Mouse (Mus musculus) limb, embryonic 12.5 days (tissue): Measurements from ENCODE around the gene Dok3. TPM values are rescaled to one million over a fixed set of nuclear protein-coding genes. Genes with fewer than 3 reads are reported as not detected.
A peak's percentile ranks its signal among the peaks of the same experiment; 100 is the strongest.

ENCODE experiments used
- ATAC-seq: fragments of 200-750 bp; cut with Nextera tagmentation; 2 replicates; pipeline ENCODE4 v1.8.0; 2017; ENCODE audit warnings: low read depth, moderate TSS enrichment; ENCODE audit not compliant: insufficient number of reproducible peaks, insufficient read depth, low FRiP score, low TSS enrichment
- H3K27ac ChIP-seq: fragments of 300-500 bp; sonication (generic); 2 replicates; pipeline ENCODE4 v1.5.1; 2016; ENCODE audit warnings: mild to moderate bottlenecking, moderate library complexity
- H3K27me3 ChIP-seq: fragments of 300-500 bp; sonication (generic); 2 replicates; pipeline ENCODE4 v1.6.1; 2016; ENCODE audit warnings: mild to moderate bottlenecking, moderate library complexity
- H3K36me3 ChIP-seq: fragments of 300-500 bp; sonication (generic); 2 replicates; pipeline ENCODE4 v1.6.1; 2016; ENCODE audit warnings: mild to moderate bottlenecking, moderate library complexity
- H3K4me1 ChIP-seq: fragments of 300-500 bp; sonication (generic); replicated peaks from 2 replicates; pipeline ENCODE4 v1.6.1; 2016
- H3K4me2 ChIP-seq: fragments of 300-500 bp; sonication (generic); 2 replicates; pipeline ENCODE4 v1.6.1; 2016; ENCODE audit warnings: mild to moderate bottlenecking, moderate library complexity
- H3K4me3 ChIP-seq: fragments of 300-500 bp; sonication (generic); replicated peaks from 2 replicates; pipeline ENCODE4 v1.5.1; 2016; ENCODE audit warnings: mild to moderate bottlenecking
- H3K9ac ChIP-seq: fragments of 300-500 bp; sonication (generic); replicated peaks from 2 replicates; pipeline ENCODE4 v1.6.1; 2016; ENCODE audit warnings: mild to moderate bottlenecking, moderate library complexity
- H3K9me3 ChIP-seq: fragments of 300-500 bp; sonication (generic); 2 replicates; pipeline ENCODE4 v1.6.1; 2016; ENCODE audit warnings: mild to moderate bottlenecking, moderate library complexity
- WGBS: fragments of 180-500 bp; shearing (Covaris S2); methylation state at CpG from one replicate; pipeline ENCODE4 v1.1.7; 2016; 5-methylcytosine and 5-hydroxymethylcytosine counted together
- polyA plus RNA-seq: library from polyadenylated mRNA; unstranded; fragments of >200 nt; fragmentation: Nextera tagmentation; extraction: Ambion mirVana; gene quantifications from 2 replicates; pipeline ENCODE4 v1.2.1, GENCODE M21; 2016

Dok3 gene
- polyA plus RNA-seq, 1 experiment from 2014 or later, result 2.7 TPM

- WGBS, result 75% methylated on average over 4 of the region's 4 CpGs
- H3K4me1 ChIP-seq, result no peaks in the 10 kb centered on the region
Observed at GRCm38 (mm10) chr13:55519606-55520005, 9.5 kb downstream of the Dok3 start.

DNA sequence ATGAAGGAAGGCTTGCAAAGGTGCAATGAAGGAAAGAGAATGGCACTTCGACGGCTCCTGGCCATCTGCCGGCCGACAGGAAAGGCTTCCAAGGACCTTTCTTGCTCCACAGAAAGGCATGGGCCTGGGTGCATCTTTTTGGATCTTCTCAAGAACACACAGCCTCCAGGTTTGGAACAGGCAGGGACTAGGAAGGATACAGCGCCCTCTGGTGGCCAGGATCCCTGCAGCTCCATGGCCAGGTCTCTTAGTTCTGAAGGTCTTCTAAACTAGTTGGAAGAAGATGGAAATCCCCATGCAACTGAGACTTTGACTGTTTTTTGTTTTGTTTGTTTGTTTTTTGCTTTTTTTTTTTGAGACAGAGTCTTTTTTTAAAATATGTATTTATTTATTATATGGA lies 12.1 kb downstream of the Dok3 start:
- ATAC-seq, result no peak
- Histone ChIP-seq H3K27me3 (peaks cover 7% of the 10 kb centered on the region; the same call in 1 of the 2 replicates), H3K27ac (no peak overlapping the region), H3K9me3 (peaks cover 6% of the 10 kb centered on the region; the same call in 1 of the 2 replicates), H3K4me2 (no peak overlapping the region), H3K4me1 (peaks cover 6% of the 10 kb centered on the region), H3K36me3 (no peaks in the 10 kb centered on the region), H3K9ac (no peak overlapping the region), H3K4me3 (no peak overlapping the region)
- WGBS, result 7% methylated on average over 5 of the region's 5 CpGs

More at GRCm38 (mm10) chr13:55519606-55520005, 9.5 kb downstream of the Dok3 start:
- no peak overlapping the region for H3K4me2 ChIP-seq
- no peak overlapping the region for H3K27ac ChIP-seq
- H3K36me3 ChIP-seq, result peaks cover 3% of the 10 kb centered on the region; the same call in 1 of the 2 replicates
- ATAC-seq, result no peak
- H3K9ac ChIP-seq, result no peak overlapping the region
- peaks cover 6% of the 10 kb centered on the region; the same call in 1 of the 2 replicates for H3K9me3 ChIP-seq
- peaks cover 6% of the 10 kb centered on the region; the same call in 1 of the 2 replicates for H3K27me3 ChIP-seq
- H3K4me3 ChIP-seq, result no peak overlapping the region

GRCm38 (mm10) chr13:55513828-55514227 lies 15.3 kb downstream of the Dok3 start:
- H3K4me1 ChIP-seq, result peaks cover 33% of the 10 kb centered on the region
- peak overlapping the region; percentile 93 for H3K4me3 ChIP-seq
- ATAC-seq, result no peak
- H3K4me2 ChIP-seq, result peak overlapping the region; percentile 93
- peaks cover 21% of the 10 kb centered on the region for H3K36me3 ChIP-seq
- 36% methylated on average over 9 of the region's 9 CpGs for WGBS
- H3K9me3 ChIP-seq, result no peaks in the 10 kb centered on the region
- H3K27ac ChIP-seq, result peak overlapping the region; percentile 94; the same call in 1 of the 2 replicates
- no peak overlapping the region for H3K9ac ChIP-seq
- H3K27me3 ChIP-seq, result peaks cover 7% of the 10 kb centered on the region; the same call in 1 of the 2 replicates

DNA sequence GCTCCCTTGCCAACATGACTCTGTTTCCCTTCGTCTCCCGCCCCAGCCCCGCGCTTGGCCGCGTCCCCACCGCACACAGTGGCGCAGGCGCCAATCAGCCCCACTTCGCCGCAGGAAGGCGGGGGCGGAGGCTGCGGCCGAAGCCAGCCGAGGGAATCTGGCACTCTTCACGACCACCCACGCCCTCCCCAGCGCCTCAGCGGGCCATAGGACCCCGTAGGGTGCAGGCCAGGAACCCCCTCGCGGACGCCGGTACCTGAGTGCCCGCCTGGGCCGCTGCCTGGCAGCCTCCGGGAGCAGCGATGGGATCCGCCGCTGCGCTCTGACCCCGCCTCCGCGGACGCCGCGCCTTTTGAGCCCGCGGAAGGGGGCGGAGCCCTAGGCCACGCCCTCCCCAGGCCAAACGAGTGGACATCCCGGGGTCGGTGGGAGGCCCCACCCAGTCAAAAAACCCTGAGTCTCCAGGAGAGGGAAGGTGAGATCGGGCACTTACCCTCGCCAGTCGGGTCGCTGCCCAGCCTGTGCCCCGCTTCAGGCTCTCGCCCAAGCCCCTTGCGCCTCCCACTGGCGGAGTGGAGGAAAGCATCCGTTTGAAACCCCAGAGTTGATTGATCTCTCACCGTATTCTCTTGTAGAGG lies 15.9 kb downstream of the Dok3 start, which contains the start of gene Pdlim7:
Pdlim7 (minus strand) TSS at position 566 of the 638 bp plus-strand sequence.
- Histone ChIP-seq H3K4me3 (peak within 1 kb of the TSS; percentile 93), H3K9ac (peak within 1 kb of the TSS; percentile 93), H3K4me1 (peaks cover 33% of the 10 kb centered on the region), H3K27me3 (peaks cover 7% of the 10 kb centered on the region; the same call in 1 of the 2 replicates), H3K9me3 (no peaks in the 10 kb centered on the region), H3K36me3 (peaks cover 27% of the 10 kb centered on the region), H3K4me2 (peak within 1 kb of the TSS; percentile 93), H3K27ac (peak within 1 kb of the TSS; percentile 94)
- peak; percentile 50 for ATAC-seq
- under 1% methylated on average over 55 of the region's 55 CpGs for WGBS

GRCm38 (mm10) chr13:55512379-55513031 lies 16.6 kb downstream of the Dok3 start:
- ATAC-seq, result peak; percentile 73
- no peaks in the 10 kb centered on the region for H3K9me3 ChIP-seq
- peak overlapping the region; percentile 93 for H3K9ac ChIP-seq
- peak overlapping the region; percentile 94 for H3K27ac ChIP-seq
- H3K4me3 ChIP-seq, result peak overlapping the region; percentile 93
- H3K36me3 ChIP-seq, result peaks cover 34% of the 10 kb centered on the region
- H3K4me2 ChIP-seq, result peak overlapping the region; percentile 93
- 1% methylated on average over 25 of the region's 25 CpGs for WGBS
- H3K27me3 ChIP-seq, result peaks cover 7% of the 10 kb centered on the region; the same call in 1 of the 2 replicates
- H3K4me1 ChIP-seq, result peaks cover 33% of the 10 kb centered on the region

- H3K9me3 ChIP-seq, result no peaks in the 10 kb centered on the region
- no peak; the same call in 1 of the 2 replicates for ATAC-seq
- H3K4me3 ChIP-seq, result peak overlapping the region; percentile 93
- WGBS, result 17% methylated on average over 5 of the region's 5 CpGs
- H3K36me3 ChIP-seq, result peaks cover 44% of the 10 kb centered on the region
- H3K4me1 ChIP-seq, result peaks cover 33% of the 10 kb centered on the region
- peak overlapping the region; percentile 94 for H3K27ac ChIP-seq
- peak overlapping the region; percentile 47; the same call in 1 of the 2 replicates for H3K9ac ChIP-seq
- H3K27me3 ChIP-seq, result peaks cover 7% of the 10 kb centered on the region; the same call in 1 of the 2 replicates
- H3K4me2 ChIP-seq, result peak overlapping the region; percentile 93
Observed at GRCm38 (mm10) chr13:55511492-55511861, 17.6 kb downstream of the Dok3 start.

DNA sequence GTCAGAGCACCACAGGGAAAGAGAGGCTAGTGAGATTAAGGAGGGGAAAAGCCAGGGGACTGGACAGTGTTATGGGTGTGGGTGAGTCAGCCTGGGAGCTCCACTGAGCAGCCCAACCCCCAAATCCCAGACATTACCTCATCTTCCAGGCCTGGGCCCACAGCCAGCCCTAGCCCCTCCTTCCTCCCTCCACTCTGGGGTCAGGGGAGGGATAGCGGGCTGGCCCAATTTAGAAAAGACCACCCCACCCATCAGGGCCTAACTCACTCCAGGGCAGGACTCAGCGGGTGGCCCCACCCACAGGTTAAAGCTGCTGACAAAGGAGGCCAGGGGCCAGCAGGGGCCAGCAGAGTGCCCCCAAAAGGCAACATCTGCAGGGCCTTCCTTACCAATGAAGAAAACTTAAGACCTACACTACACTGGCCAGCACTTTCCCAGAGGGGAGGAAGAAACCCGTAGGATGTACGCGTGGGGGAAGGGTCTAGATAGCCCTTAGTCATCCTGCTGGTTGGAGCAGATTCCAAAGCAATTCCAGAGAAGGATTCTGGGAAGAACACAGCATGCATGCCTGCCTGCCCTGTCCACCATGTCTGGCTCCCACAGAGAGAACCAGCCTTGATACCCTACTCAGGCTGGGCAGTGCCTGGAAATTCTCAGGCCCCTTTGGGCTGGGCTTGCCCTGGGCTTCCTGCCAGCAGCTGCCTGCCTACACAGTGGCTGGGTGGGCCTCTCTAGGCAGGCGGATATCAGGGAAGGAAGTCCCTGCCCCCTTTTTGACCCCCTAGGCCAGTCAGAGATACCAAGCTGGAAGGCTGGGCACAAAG lies 18.2 kb downstream of the Dok3 start:
- peaks cover 50% of the 10 kb centered on the region for H3K36me3 ChIP-seq
- H3K9ac ChIP-seq, result peak overlapping the region; percentile 47
- peak overlapping the region; percentile 93 for H3K4me3 ChIP-seq
- H3K27me3 ChIP-seq, result peaks cover 7% of the 10 kb centered on the region; the same call in 1 of the 2 replicates
- peak; percentile 43 for ATAC-seq
- H3K9me3 ChIP-seq, result no peaks in the 10 kb centered on the region
- peak overlapping the region; percentile 93 for H3K4me2 ChIP-seq
- peak overlapping the region; percentile 94 for H3K27ac ChIP-seq
- 16% methylated on average over 6 of the region's 6 CpGs for WGBS
- H3K4me1 ChIP-seq, result peaks cover 33% of the 10 kb centered on the region

DNA sequence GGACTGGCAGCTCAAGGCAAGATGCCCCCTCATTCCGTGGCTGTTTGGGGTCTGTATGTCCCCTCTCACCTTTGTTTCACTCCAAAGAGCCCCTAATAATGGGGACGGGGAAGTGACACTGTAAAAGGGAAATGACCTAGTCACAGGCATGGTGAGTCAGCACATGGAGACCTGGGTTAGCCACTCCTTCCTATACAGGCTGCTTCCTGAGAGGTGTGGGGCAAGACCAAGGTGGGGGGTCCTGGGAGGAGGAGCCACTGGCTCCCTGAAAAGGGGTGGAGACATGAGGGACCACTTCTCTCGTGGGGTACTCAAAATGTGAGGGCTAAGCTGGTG lies 18.8 kb downstream of the Dok3 start:
- H3K4me2 ChIP-seq, result peak overlapping the region; percentile 93
- H3K9ac ChIP-seq, result no peak overlapping the region
- no peaks in the 10 kb centered on the region for H3K9me3 ChIP-seq
- peaks cover 7% of the 10 kb centered on the region; the same call in 1 of the 2 replicates for H3K27me3 ChIP-seq
- H3K4me3 ChIP-seq, result peak overlapping the region; percentile 93; the same call in 1 of the 2 replicates
- ATAC-seq, result peak; percentile 15
- peak overlapping the region; percentile 94 for H3K27ac ChIP-seq
- H3K36me3 ChIP-seq, result peaks cover 56% of the 10 kb centered on the region
- H3K4me1 ChIP-seq, result peaks cover 33% of the 10 kb centered on the region
- 28% methylated on average over 3 of the region's 3 CpGs for WGBS

DNA sequence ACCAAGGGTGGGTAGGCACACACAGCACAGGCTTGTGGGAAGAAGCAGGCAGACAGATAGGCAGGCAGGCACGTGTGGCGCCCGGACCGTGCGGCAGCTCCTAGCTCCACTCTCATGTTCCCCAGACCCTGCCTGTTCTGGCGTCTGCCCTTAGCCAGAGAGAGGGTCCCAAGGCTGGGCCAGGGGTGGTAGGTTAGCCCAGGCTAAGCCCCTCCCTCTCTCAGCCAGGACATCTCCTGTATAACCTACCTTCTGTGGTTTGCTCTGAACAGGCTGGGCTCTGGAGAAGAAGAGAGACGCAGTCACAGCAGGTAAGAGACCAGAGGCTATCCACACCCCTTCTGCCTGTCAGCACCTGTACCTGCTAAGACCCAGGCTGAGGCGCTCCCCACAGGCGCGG lies 20.6 kb downstream of the Dok3 start:
- H3K4me2 ChIP-seq, result no peak overlapping the region
- WGBS, result 89% methylated on average over 10 of the region's 10 CpGs

DNA sequence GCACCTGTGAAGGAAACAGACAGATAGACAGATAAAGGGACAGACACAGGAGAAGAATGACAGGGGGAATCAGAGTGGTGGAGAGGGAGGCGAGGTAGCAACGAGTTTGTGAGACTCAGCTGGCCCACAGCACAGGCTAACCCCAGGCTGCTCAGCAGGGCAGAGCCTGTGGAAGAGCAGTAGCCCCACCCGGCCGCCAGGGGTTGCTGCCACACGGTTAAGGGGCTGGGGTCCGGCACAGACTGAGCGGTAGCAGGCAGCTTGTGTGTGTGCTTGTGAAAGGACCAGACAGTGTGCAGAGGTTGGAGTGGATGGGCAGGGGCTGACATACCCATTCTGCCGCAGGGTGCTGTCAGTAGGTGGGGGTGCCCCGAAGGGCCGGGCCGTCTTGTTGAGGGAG lies 21.2 kb downstream of the Dok3 start:
- no peak overlapping the region for H3K27ac ChIP-seq
- H3K4me3 ChIP-seq, result no peak overlapping the region
- ATAC-seq, result no peak
- 69% methylated on average over 11 of the region's 11 CpGs for WGBS
- no peaks in the 10 kb centered on the region for H3K27me3 ChIP-seq
- H3K9ac ChIP-seq, result no peak overlapping the region
- peaks cover 33% of the 10 kb centered on the region for H3K4me1 ChIP-seq
- no peak overlapping the region for H3K4me2 ChIP-seq
- peaks cover 80% of the 10 kb centered on the region for H3K36me3 ChIP-seq
- H3K9me3 ChIP-seq, result no peaks in the 10 kb centered on the region

More for the DNA sequence above, 20.6 kb downstream of the Dok3 start:
- H3K4me1 ChIP-seq, result peaks cover 33% of the 10 kb centered on the region
- peaks cover 74% of the 10 kb centered on the region for H3K36me3 ChIP-seq
- ATAC-seq, result no peak
- H3K9me3 ChIP-seq, result no peaks in the 10 kb centered on the region
- no peak overlapping the region for H3K9ac ChIP-seq
- H3K4me3 ChIP-seq, result no peak overlapping the region
- H3K27ac ChIP-seq, result no peak overlapping the region
- no peaks in the 10 kb centered on the region for H3K27me3 ChIP-seq

DNA sequence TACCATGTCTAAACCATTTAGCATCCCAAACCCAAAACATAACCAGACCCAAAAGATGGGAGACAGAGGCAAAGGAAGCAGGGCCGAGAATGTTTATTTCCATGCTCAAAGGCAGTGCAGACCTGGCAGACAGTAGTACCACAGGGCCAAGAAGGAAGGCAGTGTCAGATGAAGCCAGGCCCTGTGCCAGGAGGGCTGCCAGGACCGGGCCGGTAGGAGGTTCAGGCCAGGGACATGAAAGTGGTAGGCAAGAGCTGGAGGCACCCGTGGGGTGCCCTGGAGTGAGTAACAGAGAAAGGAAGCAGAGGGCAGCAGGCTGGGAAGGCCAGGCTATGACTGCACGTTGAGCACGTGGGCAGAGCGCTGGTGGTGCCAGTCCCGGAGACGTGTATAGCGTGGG lies 22.4 kb downstream of the Dok3 start:
- no peak overlapping the region for H3K9ac ChIP-seq
- 93% methylated on average over 10 of the region's 10 CpGs for WGBS
- H3K4me1 ChIP-seq, result peaks cover 25% of the 10 kb centered on the region
- no peak overlapping the region for H3K27ac ChIP-seq
- no peak overlapping the region for H3K4me3 ChIP-seq
- H3K27me3 ChIP-seq, result no peaks in the 10 kb centered on the region
- no peak for ATAC-seq
- peaks cover 91% of the 10 kb centered on the region for H3K36me3 ChIP-seq
- no peaks in the 10 kb centered on the region for H3K9me3 ChIP-seq
- H3K4me2 ChIP-seq, result no peak overlapping the region
